Mouse (Mus musculus) testis, postnatal 14 days (tissue): ENCODE results near the gene Zfp704.

Experiments
- DNase-seq: peaks from one replicate; pipeline ENCODE4 v3.0.0; 2021; ENCODE audit warnings: low spot score

Gene Zfp704

GRCm38 (mm10) chr3:9424637-9425036, 185.2 kb downstream of the Zfp704 start:
- no peak for DNase-seq

- no peak for DNase-seq
Observed at GRCm38 (mm10) chr3:9423669-9424068, 186.2 kb downstream of the Zfp704 start.

- no peak for DNase-seq
Observed at GRCm38 (mm10) chr3:9408896-9409295, 201.0 kb downstream of the Zfp704 start.

- DNase-seq, result no peak
Observed at GRCm38 (mm10) chr3:9407801-9408200, 202.1 kb downstream of the Zfp704 start.

DNA sequence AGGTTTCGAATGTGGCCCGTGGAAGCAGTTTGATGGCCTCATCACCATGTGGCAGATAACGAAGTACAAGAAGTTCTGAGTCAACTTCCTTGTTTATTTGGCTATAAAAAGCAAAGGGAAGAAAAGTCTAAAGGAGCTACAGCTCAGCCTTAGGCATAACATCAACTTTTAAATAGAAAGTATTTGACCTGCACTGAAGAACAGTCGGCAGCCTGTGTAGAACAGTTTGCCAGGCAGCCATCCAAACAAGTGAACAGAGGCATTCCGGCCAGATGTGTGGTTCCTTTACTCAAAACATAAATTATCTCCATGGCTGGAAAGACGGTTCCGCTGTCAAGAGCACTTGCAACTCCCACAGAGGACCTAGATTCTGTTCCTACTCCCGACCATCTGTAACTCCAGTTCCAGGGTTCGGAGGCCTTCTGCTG, 202.8 kb downstream of the Zfp704 start:
- peak; percentile 31 for DNase-seq

DNA sequence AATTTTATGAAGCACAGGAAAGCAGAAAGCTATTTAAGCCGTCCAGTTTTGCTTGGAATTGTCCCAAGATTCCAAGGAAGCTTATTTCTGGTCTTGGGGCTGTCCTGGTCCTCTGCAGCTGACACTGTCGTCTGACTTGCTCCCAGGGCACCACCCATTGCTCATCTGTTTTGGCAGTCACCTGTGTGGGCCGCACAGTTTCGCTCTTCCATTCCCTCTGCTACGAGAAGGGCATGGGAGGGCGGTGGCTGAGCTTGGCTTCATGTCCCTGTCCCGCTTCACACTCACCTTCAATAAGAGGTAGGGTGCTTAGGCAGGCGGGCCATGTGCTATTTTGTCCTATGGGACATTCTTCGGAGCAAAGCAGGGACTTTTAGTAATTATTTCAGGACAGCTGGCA, 204.5 kb downstream of the Zfp704 start:
- no peak for DNase-seq

GRCm38 (mm10) chr3:9403255-9404050, 206.4 kb downstream of the Zfp704 start:
- no peak for DNase-seq

- DNase-seq, result no peak
Observed at GRCm38 (mm10) chr3:9402836-9403235, 207.0 kb downstream of the Zfp704 start.

- DNase-seq, result no peak
Observed at GRCm38 (mm10) chr3:9402345-9402744, 207.5 kb downstream of the Zfp704 start.

DNA sequence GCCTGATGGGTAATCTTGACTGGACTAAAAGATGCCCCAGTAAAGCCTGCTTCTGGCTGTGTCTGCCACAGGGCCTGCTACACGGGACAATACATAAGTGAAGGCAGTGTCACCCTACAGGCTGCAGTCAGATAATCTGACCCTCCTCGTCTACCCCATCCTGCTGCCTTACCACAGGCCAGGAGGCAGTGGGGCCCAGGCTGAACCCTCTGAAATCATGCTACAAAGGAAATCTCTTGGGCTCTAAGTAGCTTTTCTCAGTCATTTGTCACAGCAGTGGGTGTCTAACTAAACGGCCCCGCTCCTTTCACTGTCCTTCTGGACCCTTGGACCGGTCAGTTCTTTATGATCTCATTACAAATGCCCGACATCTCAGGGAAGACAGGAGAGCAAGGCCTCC, 208.2 kb downstream of the Zfp704 start:
- no peak for DNase-seq

- DNase-seq, result no peak
Observed at GRCm38 (mm10) chr3:9400886-9401221, 209.0 kb downstream of the Zfp704 start.

DNA sequence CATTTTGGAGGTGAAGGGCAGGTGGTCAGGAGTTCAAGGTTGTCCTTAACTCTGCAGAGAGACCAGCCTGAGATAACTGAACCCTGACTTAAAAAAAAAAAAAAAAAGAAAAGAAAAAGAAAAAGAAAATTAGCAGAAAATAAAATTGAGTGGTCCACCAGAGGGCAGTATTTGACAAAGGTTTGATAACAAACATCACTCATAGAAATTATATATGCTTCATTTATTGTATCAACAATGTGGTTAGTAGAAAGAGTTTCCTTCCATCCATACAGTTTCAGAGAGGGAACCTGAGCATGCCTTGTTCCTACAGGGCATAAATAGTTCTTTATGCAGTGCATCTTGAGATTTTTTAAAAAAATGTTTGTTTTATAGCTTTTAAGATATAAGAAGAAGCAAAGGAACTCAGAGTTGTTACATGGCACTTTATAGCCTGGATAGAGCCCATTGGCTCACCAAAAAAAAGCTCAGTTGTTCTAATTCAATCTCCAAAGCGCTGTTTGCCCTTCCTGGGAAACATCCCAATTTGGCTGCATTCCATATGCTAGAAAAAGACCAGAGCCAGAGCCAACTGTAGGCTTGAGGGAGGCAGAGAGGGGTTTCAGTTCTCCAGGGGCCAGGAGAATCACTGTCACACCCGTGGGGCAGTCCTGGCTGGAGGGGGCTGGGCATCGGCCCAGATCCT, 209.5 kb downstream of the Zfp704 start:
- no peak for DNase-seq

DNA sequence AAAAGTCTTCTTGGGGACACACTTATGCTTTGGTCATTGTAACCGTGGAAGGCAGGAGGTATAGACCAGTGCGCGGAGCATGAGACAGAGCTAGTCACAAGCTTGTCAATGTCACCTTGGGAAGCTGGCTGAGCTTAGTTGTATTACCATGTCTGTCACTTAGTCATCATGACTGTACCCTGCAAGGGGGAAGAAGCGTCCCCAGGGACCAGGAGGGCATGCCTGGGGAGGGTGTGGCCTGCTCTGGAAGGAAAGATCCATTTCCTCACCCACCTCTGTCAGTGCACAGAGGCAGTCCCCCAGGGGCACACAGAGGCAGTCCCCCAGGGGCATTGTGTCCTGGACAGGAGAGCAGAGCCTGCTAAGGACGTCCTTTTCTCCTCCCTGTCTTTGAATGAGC, 211.6 kb downstream of the Zfp704 start:
- DNase-seq, result no peak
